Mouse (Mus musculus) embryonic fibroblast, embryonic 13.5 days (primary cell): ENCODE measurements at regions not wholly inside any gene's neighbourhood (a gene's known extent, or its start where the extent isn't known, plus 50 kb on each side); places are given as distances from the start of the nearest gene placed in this dataset.

Experiments
- H3K27ac ChIP-seq: 2 replicates; pipeline ENCODE4 v1.5.1; 2012; ENCODE audit warnings: low read length, control low read depth, inconsistent platforms; ENCODE audit not compliant: insufficient read depth
- H3K4me1 ChIP-seq: 2 replicates; pipeline ENCODE4 v1.6.1; 2011; ENCODE audit warnings: low read length; ENCODE audit not compliant: control insufficient read depth, insufficient read depth
- H3K4me3 ChIP-seq: 2 replicates; pipeline ENCODE4 v1.5.1; 2011; ENCODE audit warnings: mild to moderate bottlenecking, control low read depth, low read length; ENCODE audit not compliant: insufficient read depth
- CTCF ChIP-seq: IDR thresholded peaks from 2 replicates; pipeline ENCODE4 v1.5.1; 2011; ENCODE audit warnings: mild to moderate bottlenecking, control low read depth, low read length, moderate library complexity, borderline replicate concordance; ENCODE audit not compliant: insufficient read depth
- POLR2A ChIP-seq: IDR thresholded peaks from 2 replicates; pipeline ENCODE4 v1.6.1; 2011; ENCODE audit warnings: low read depth, mild to moderate bottlenecking, control low read depth, low read length, moderate library complexity

DNA sequence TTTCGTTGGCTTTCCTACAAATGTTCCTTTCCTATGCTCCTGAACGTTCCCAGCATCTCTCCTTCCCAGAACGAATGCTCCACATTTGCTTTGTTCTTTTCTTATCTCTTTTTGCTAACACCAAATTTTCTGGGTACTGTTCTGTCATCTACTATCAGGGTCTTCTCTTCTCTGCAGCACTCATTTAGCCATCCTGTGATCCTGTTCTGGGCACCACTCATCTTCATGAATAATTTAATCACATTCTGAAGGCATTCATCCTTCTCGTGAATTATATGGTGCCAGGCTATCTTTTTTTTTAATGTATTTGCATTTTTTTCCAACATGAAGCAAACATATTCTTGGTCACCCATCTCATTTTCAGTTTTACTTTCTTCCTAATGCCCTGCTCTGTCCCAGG is 87.3 kb upstream of the Zc3h12c start:
- H3K27ac ChIP-seq: no peak overlapping the region
- TF ChIP-seq CTCF (no peak), POLR2A (no peak)
- no peak overlapping the region for H3K4me3 ChIP-seq
- H3K4me1 ChIP-seq: peaks cover 2% of the 10 kb centered on the region; the same call in 1 of the 2 replicates

GRCm38 (mm10) chr9:52254475-52254874 is 86.1 kb upstream of the Zc3h12c start:
- H3K27ac ChIP-seq: no peak overlapping the region
- H3K4me3 ChIP-seq: no peak overlapping the region
- H3K4me1 ChIP-seq: peaks cover 2% of the 10 kb centered on the region; the same call in 1 of the 2 replicates
- TF ChIP-seq POLR2A (no peak), CTCF (no peak)

GRCm38 (mm10) chr9:52251455-52251854 is 83.1 kb upstream of the Zc3h12c start:
- Histone ChIP-seq H3K27ac (no peak overlapping the region), H3K4me1 (peaks cover 2% of the 10 kb centered on the region; the same call in 1 of the 2 replicates), H3K4me3 (no peak overlapping the region)
- TF ChIP-seq POLR2A (no peak), CTCF (no peak)

DNA sequence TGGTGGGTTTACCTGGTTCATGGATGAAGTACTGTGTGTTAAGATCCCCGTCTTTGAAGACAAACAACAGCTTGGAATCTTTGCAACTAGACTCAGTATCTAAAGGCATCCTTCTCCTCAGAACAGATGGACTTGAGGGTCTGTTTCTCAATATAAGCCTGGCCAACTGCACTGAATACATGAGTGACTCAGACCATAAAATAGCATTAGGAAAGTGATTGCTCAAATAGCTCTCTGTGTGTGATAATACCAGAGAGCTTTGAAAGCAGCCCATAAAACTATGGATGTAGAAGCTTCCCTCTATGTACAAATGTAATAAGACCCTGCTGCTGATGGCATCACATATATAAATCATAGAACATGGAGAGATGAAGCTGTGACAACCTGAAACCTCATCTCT is 78.3 kb upstream of the Zc3h12c start:
- H3K4me3 ChIP-seq: no peak overlapping the region
- peak overlapping the region; percentile 45; the same call in 1 of the 2 replicates for H3K27ac ChIP-seq
- TF ChIP-seq POLR2A: no peak
- no peak for TF ChIP-seq CTCF
- peaks cover 4% of the 10 kb centered on the region for H3K4me1 ChIP-seq

GRCm38 (mm10) chr9:52244081-52244480 is 75.7 kb upstream of the Zc3h12c start:
- H3K4me1 ChIP-seq: peaks cover 4% of the 10 kb centered on the region; the same call in 1 of the 2 replicates
- no peak overlapping the region for H3K4me3 ChIP-seq
- TF ChIP-seq CTCF: no peak
- no peak for TF ChIP-seq POLR2A
- no peak overlapping the region for H3K27ac ChIP-seq

DNA sequence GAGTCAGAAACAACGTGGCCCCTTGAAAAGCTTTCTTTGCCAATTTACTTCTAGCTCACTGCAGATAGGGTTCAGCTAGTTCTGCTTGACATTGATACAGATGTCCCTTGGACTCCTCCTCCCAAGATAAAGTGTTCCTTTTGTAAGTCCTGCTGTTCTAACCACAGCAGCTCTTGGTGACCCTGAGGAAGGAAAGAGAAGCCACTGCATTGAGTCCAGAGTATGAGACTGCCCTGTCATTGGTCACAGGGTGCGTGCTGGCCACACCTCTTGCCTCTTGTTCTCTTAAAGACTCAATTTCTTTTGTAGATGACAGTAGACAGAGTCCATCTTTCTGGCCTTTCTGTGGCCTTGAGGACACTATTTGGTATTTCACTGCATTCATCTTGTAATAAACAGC is 74.7 kb upstream of the Zc3h12c start:
- Histone ChIP-seq H3K27ac (no peak overlapping the region), H3K4me3 (no peak overlapping the region)
- TF ChIP-seq CTCF (no peak), POLR2A (no peak)

GRCm38 (mm10) chr9:52241577-52241976 is 73.2 kb upstream of the Zc3h12c start:
- no peak overlapping the region for H3K4me3 ChIP-seq
- H3K4me1 ChIP-seq: peaks cover 4% of the 10 kb centered on the region; the same call in 1 of the 2 replicates
- H3K27ac ChIP-seq: no peak overlapping the region
- TF ChIP-seq POLR2A: no peak
- TF ChIP-seq CTCF: no peak

More for the DNA sequence above, 74.7 kb upstream of the Zc3h12c start:
- peaks cover 4% of the 10 kb centered on the region; the same call in 1 of the 2 replicates for H3K4me1 ChIP-seq

DNA sequence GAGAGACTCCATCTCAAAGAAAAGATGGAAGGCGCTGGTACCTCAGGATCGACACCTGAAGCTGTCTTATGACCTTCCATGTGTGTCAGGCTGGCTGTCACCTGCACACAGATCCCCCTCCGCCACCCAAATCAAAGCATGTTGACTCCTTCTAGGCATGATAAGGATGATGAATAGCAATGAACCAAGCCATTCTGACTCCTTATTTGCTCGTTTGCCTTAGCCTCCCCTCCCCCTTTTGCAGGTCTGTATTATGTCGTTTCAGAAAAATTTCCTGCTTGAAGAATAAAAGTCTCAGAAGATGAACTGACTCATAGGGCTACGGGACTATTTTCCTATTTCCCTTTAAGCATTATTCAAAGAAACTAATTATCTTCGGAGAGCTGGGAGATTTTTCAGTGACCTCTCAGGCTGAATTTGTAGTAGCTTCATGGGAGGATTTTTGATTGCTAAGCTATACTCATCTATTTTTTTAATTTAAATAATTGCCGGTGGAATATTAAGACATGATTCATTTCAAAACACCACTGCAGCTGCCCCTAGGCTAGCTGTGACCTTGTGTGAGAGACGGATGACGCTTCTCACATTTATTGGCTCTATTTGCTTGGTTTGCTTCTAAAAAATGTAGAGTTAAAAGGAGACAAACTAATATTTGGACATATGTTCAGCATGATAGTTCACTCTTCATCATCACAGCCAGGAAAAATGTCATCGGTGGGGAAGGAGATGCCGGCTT is 72.4 kb upstream of the Zc3h12c start:
- no peak for TF ChIP-seq CTCF
- Histone ChIP-seq H3K27ac (no peak overlapping the region), H3K4me3 (no peak overlapping the region), H3K4me1 (peaks cover 4% of the 10 kb centered on the region; the same call in 1 of the 2 replicates)

GRCm38 (mm10) chr9:52234775-52235174 is 66.4 kb upstream of the Zc3h12c start:
- H3K4me3 ChIP-seq: no peak overlapping the region
- TF ChIP-seq CTCF (no peak), POLR2A (no peak)
- no peaks in the 10 kb centered on the region for H3K4me1 ChIP-seq
- H3K27ac ChIP-seq: no peak overlapping the region

GRCm38 (mm10) chr9:52229589-52229988 is 61.2 kb upstream of the Zc3h12c start:
- no peaks in the 10 kb centered on the region for H3K4me1 ChIP-seq
- H3K27ac ChIP-seq: no peak overlapping the region
- TF ChIP-seq CTCF (no peak), POLR2A (no peak)
- H3K4me3 ChIP-seq: no peak overlapping the region

DNA sequence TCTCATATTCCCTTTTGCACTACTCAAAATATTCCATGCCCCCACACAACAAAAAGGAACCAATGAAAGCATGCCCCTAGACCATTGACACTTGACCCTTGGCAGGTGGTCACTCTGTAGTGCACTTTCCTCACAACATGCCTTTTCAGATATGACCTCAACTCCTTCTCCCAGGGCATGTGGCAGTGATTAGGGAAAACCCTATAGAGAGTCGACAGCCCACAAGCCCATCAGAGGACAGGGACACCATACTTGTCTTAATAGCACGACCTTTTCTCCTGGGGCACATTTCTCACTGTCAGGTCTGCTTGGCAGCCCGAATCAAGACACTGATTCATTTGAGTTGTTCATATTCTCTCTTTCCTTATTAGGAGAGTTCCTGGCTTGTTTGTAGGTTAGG is 57.3 kb upstream of the Zc3h12c start:
- Histone ChIP-seq H3K4me3 (no peak overlapping the region), H3K4me1 (no peaks in the 10 kb centered on the region), H3K27ac (no peak overlapping the region)
- no peak for TF ChIP-seq CTCF
- TF ChIP-seq POLR2A: no peak
